Mouse (Mus musculus): Measurements from ENCODE around the gene Zswim7.

DNA sequence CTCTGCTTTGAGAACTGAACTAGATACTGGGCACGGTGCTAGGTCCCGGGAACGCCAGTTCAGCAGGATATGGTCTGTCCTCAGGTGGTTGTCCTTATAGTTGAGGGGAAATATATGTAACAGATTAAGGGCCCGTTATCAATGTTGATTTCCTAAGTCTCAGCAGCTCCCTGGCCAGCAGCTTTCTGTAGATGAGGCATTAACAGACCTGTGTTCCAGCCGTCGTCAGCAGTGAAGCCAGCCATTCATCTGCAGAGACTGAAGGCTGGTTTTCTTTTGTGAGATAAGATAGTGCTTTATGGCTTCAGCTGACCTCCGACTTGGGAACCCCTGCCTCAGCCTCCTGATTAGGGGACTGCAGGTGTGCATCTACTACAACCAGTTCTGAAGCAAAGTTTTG lies 17.2 kb downstream of the Zswim7 start:
- TF ChIP-seq CTCF (IDR thresholded peaks at IDR 0.05) (no peak), POLR2A (IDR thresholded peaks at IDR 0.05; ENCODE audit: insufficient read depth, low read depth, low read length) (no peak)

All from heart, adult 2 months (tissue).